Mouse (Mus musculus) CH12.LX (cell line): ENCODE data around the gene Aym1. TPM values are rescaled to one million over a fixed set of nuclear protein-coding genes. Genes with fewer than 3 reads are reported as not detected.

Experiments
- DNase-seq: peaks from one replicate; pipeline ENCODE4 v3.0.0-alpha.2; 2013; ENCODE audit errors: extremely low read depth
- H3K27ac ChIP-seq: 2 replicates; pipeline ENCODE4 v1.5.1; 2012; ENCODE audit warnings: low read depth, mild to moderate bottlenecking, control low read depth, moderate library complexity; ENCODE audit not compliant: insufficient read depth
- H3K27me3 ChIP-seq: replicated peaks from 2 replicates; pipeline ENCODE3; 2012; ENCODE audit warnings: inconsistent platforms
- H3K36me3 ChIP-seq, 2 experiments: replicated peaks in 1 of 2; 2 replicates each; pipeline versions ENCODE3 to v1.6.1; 2012; ENCODE audit warnings: inconsistent platforms in 1 of 2, low read length in 1 of 2, mild to moderate bottlenecking in 1 of 2, mixed read lengths in 1 of 2, moderate library complexity in 1 of 2; ENCODE audit not compliant: control insufficient read depth in 1 of 2, insufficient read depth in 1 of 2
- H3K4me1 ChIP-seq, 2 experiments: 2 replicates each; pipeline ENCODE4 v1.6.1; 2012; ENCODE audit warnings: inconsistent platforms in 1 of 2, moderate library complexity in 1 of 2; ENCODE audit not compliant: insufficient read depth in 2 of 2, control insufficient read depth in 1 of 2
- H3K4me2 ChIP-seq: 2 replicates; pipeline ENCODE4 v1.6.1; 2012; ENCODE audit warnings: low read depth, mild to moderate bottlenecking, control low read depth; ENCODE audit not compliant: poor library complexity, insufficient read depth, severe bottlenecking
- H3K4me3 ChIP-seq, 3 experiments: fragments of 150-350 bp in 1 of 3; sonication (generic) in 1 of 3; replicated peaks in 1 of 3; 2 replicates each; pipeline versions ENCODE3 to v1.5.1; 2011 to 2012; ENCODE audit warnings: low read depth in 2 of 3, low read length in 2 of 3, mild to moderate bottlenecking in 2 of 3, moderate library complexity in 2 of 3, control low read depth in 1 of 3, improper control_type of control experiment in 1 of 3, inconsistent platforms in 1 of 3, mixed read lengths in 1 of 3; ENCODE audit not compliant: poor library complexity in 1 of 3
- H3K79me2 ChIP-seq: replicated peaks from 2 replicates; pipeline ENCODE4 v1.6.1; 2012; ENCODE audit warnings: mild to moderate bottlenecking, moderate library complexity; ENCODE audit not compliant: control insufficient read depth, poor library complexity, insufficient read depth, severe bottlenecking; ENCODE audit errors: extremely low read depth
- H3K9ac ChIP-seq: 2 replicates; pipeline ENCODE4 v1.6.1; 2012; ENCODE audit warnings: low read depth, mild to moderate bottlenecking, control low read depth, moderate library complexity; ENCODE audit not compliant: insufficient read depth
- H3K9me3 ChIP-seq: replicated peaks from 2 replicates; pipeline ENCODE3; 2012; ENCODE audit warnings: low read length, inconsistent platforms, mixed read lengths
- BHLHE40 ChIP-seq: IDR thresholded peaks from 2 replicates; pipeline ENCODE4 v1.6.1; 2011; ENCODE audit warnings: mild to moderate bottlenecking, low read depth, low read length, improper control_type of control experiment
- CHD1 ChIP-seq: IDR thresholded peaks from 2 replicates; pipeline ENCODE4 v1.6.1; 2012; ENCODE audit warnings: low read depth, low read length, improper control_type of control experiment, inconsistent platforms
- CHD2 ChIP-seq: IDR thresholded peaks from 2 replicates; pipeline ENCODE4 v1.6.1; 2011; ENCODE audit warnings: low read length, improper control_type of control experiment
- ELF1 ChIP-seq: IDR thresholded peaks from 2 replicates; pipeline ENCODE4 v1.6.1; 2014; ENCODE audit warnings: low read depth, mild to moderate bottlenecking, inconsistent platforms, low read length, improper control_type of control experiment
- ETS1 ChIP-seq: conservative IDR thresholded peaks from 2 replicates; pipeline ENCODE4 v1.6.1; 2012; ENCODE audit warnings: low read depth, mild to moderate bottlenecking, inconsistent platforms, low read length, improper control_type of control experiment, moderate library complexity
- HCFC1 ChIP-seq: IDR thresholded peaks from 2 replicates; pipeline ENCODE4 v1.6.1; 2012; ENCODE audit warnings: low read depth, mild to moderate bottlenecking, inconsistent platforms, low read length, improper control_type of control experiment
- JUN ChIP-seq: IDR thresholded peaks from 2 replicates; pipeline ENCODE4 v1.6.1; 2011; ENCODE audit warnings: low read depth, mild to moderate bottlenecking, low read length, improper control_type of control experiment, moderate library complexity; ENCODE audit not compliant: insufficient read depth
- JUND ChIP-seq: conservative IDR thresholded peaks from 2 replicates; pipeline ENCODE4 v1.6.1; 2011; ENCODE audit warnings: low read depth, low read length, improper control_type of control experiment
- KAT2A ChIP-seq: IDR thresholded peaks from 2 replicates; pipeline ENCODE4 v1.6.1; 2012; ENCODE audit warnings: low read length, improper control_type of control experiment, inconsistent platforms; ENCODE audit not compliant: insufficient replicate concordance
- MAZ ChIP-seq: IDR thresholded peaks from 2 replicates; pipeline ENCODE4 v1.6.1; 2012; ENCODE audit warnings: low read depth, mild to moderate bottlenecking, inconsistent platforms, low read length, improper control_type of control experiment, moderate library complexity
- MEF2A ChIP-seq: IDR thresholded peaks from 2 replicates; pipeline ENCODE4 v1.6.1; 2014; ENCODE audit warnings: low read depth, mild to moderate bottlenecking, inconsistent platforms, low read length, improper control_type of control experiment, borderline replicate concordance
- NRF1 ChIP-seq: IDR thresholded peaks from 2 replicates; pipeline ENCODE4 v1.6.1; 2014; ENCODE audit warnings: low read depth, mild to moderate bottlenecking, inconsistent platforms, low read length, improper control_type of control experiment, moderate library complexity
- RAD21 ChIP-seq: IDR thresholded peaks from 2 replicates; pipeline ENCODE4 v1.6.1; 2011; ENCODE audit warnings: low read depth, mild to moderate bottlenecking, low read length, improper control_type of control experiment, moderate library complexity
- SIN3A ChIP-seq: IDR thresholded peaks from 2 replicates; pipeline ENCODE4 v1.6.1; 2012; ENCODE audit warnings: low read length, improper control_type of control experiment, inconsistent platforms
- SMC3 ChIP-seq: IDR thresholded peaks from 2 replicates; pipeline ENCODE4 v1.6.1; 2011; ENCODE audit warnings: low read depth, low read length, improper control_type of control experiment
- TBP ChIP-seq: conservative IDR thresholded peaks from 2 replicates; pipeline ENCODE4 v1.6.1; 2011; ENCODE audit warnings: low read depth, low read length, improper control_type of control experiment
- UBTF ChIP-seq: IDR thresholded peaks from 2 replicates; pipeline ENCODE4 v1.6.1; 2012; ENCODE audit warnings: low read depth, mild to moderate bottlenecking, inconsistent platforms, low read length, improper control_type of control experiment, moderate library complexity
- USF1 ChIP-seq: IDR thresholded peaks from 2 replicates; pipeline ENCODE4 v1.6.1; 2014; ENCODE audit warnings: low read depth, mild to moderate bottlenecking, inconsistent platforms, low read length, improper control_type of control experiment
- ZC3H11A ChIP-seq: IDR thresholded peaks from 2 replicates; pipeline ENCODE4 v1.6.1; 2012; ENCODE audit warnings: low read depth, mild to moderate bottlenecking, inconsistent platforms, low read length, improper control_type of control experiment
- ZNF384 ChIP-seq: IDR thresholded peaks from 2 replicates; pipeline ENCODE4 v1.6.1; 2012; ENCODE audit warnings: low read depth, low read length, improper control_type of control experiment, inconsistent platforms
- dilution Hi-C: fragments of 300-500 bp; cut with MboI; formaldehyde crosslinking; loops from 2 replicates; pipeline ENCODE4 v1.14.3; 2020; ENCODE audit warnings: low sequenced_read_pairs; ENCODE audit not compliant: extremely low pct_unique_long_range_greater_than_20kb, extremely low pct_ligation_motif_present
- in situ Hi-C: fragments of 300-500 bp; cut with MboI; formaldehyde crosslinking; loops from 3 replicates; pipeline ENCODE4 v1.14.3; 2019; ENCODE audit warnings: low sequenced_read_pairs, low pct_ligation_motif_present, low pct_unique_long_range_greater_than_20kb, mixed read lengths
- polyA plus RNA-seq: library from polyadenylated mRNA; unstranded; fragments of >175 nt; gene quantifications from 2 replicates; pipeline ENCODE4 v1.2.1, GENCODE M21; 2012; ENCODE audit warnings: low read depth; ENCODE audit not compliant: insufficient read length
- total RNA-seq, 2 experiments: library from RNA; depleted of rRNA; stranded (reverse); fragments of 300-350 nt in 1 of 2; fragments of >200 nt in 1 of 2; gene quantifications; 2 replicates each; pipeline ENCODE4 v1.2.3; 2012 to 2014

Gene Aym1
- total and polyA plus RNA-seq, 3 experiments, result not detected

DNA sequence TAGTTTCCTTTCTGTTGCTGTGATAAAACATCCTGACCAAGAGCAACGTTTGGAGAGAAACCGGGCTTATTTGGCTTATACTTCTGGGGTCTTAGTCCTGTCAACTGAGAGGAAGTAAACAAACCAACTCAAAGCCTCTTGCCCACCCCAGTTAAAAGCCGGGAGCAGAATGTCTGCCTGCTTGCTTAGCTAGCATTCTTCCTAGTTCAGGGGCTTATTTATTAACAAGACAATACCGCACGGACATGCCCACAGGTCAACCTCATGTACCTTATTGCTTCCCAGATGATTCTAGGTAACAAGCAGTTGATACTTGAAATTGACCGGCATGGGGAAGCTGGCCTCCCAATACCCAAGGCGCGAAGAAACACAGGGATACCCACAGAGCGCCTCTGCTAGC lies 20.8 kb upstream of the Aym1 start:
- Histone ChIP-seq H3K36me3 (no peaks in the 10 kb centered on the region), H3K27ac (no peak overlapping the region), H3K9ac (no peak overlapping the region), H3K4me2 (no peak overlapping the region), H3K4me3 (no peak overlapping the region), H3K9me3 (peaks cover 5% of the 10 kb centered on the region), H3K79me2 (no peaks in the 10 kb centered on the region), H3K4me1 (no peaks in the 10 kb centered on the region), H3K27me3 (peaks cover 61% of the 10 kb centered on the region)
- DNase-seq, result no peak
- in situ Hi-C loops, result no loop called here
- dilution Hi-C loops, result no loop called here
- TF ChIP-seq UBTF, result no peak
- TF ChIP-seq ELF1, result no peak
- no peak for TF ChIP-seq USF1
- no peak for TF ChIP-seq SIN3A
- no peak for TF ChIP-seq JUN
- TF ChIP-seq BHLHE40, result no peak
- no peak for TF ChIP-seq CHD2
- no peak for TF ChIP-seq HCFC1
- TF ChIP-seq ZC3H11A, result no peak
- TF ChIP-seq RAD21, result no peak
- TF ChIP-seq MEF2A, result no peak
- no peak for TF ChIP-seq MAZ
- no peak for TF ChIP-seq NRF1
- no peak for TF ChIP-seq ETS1
- TF ChIP-seq KAT2A, result no peak
- no peak for TF ChIP-seq TBP
- TF ChIP-seq CHD1, result no peak
- no peak for TF ChIP-seq SMC3

GRCm38 (mm10) chr5:113344635-113345386 lies 12.3 kb upstream of the Aym1 start:
- Histone ChIP-seq H3K27me3 (peaks cover 26% of the 10 kb centered on the region), H3K36me3 (no peaks in the 10 kb centered on the region), H3K9ac (no peak overlapping the region), H3K9me3 (no peaks in the 10 kb centered on the region), H3K79me2 (no peaks in the 10 kb centered on the region), H3K4me1 (no peaks in the 10 kb centered on the region), H3K27ac (no peak overlapping the region), H3K4me2 (no peak overlapping the region), H3K4me3 (no peak overlapping the region)
- dilution Hi-C loops, result no loop called here
- TF ChIP-seq SMC3, result no peak
- TF ChIP-seq SIN3A, result no peak
- TF ChIP-seq ZNF384, result no peak
- no peak for TF ChIP-seq JUND
- in situ Hi-C loops, result no loop called here
- DNase-seq, result no peak
